Mouse (Mus musculus) midbrain, embryonic 16.5 days (tissue): Measurements from ENCODE around the gene Aff4. TPM values are rescaled to one million over a fixed set of nuclear protein-coding genes. Genes with fewer than 3 reads are reported as not detected.
"Not testable (repeated sequence)": the region's sequence is repeated elsewhere in the genome, so short reads cannot be mapped to it uniquely, and the experiment has no call there.

Experiments used
- ATAC-seq: fragments of 200-750 bp; cut with Nextera tagmentation; 2 replicates; pipeline ENCODE4 v1.8.0; 2017; ENCODE audit warnings: moderate TSS enrichment
- H3K27ac ChIP-seq: fragments of 300-500 bp; sonication (generic); 2 replicates; pipeline ENCODE4 v1.5.1; 2014; ENCODE audit warnings: mild to moderate bottlenecking, low read length, mixed read lengths
- H3K27me3 ChIP-seq: fragments of 300-500 bp; sonication (generic); 2 replicates; pipeline ENCODE4 v1.6.1; 2014; ENCODE audit warnings: low read depth, low read length, mixed read lengths; ENCODE audit not compliant: control insufficient read depth, insufficient read depth
- H3K36me3 ChIP-seq: fragments of 300-500 bp; sonication (generic); 2 replicates; pipeline ENCODE4 v1.6.1; 2014; ENCODE audit warnings: mild to moderate bottlenecking, low read length, moderate library complexity, mixed read lengths; ENCODE audit not compliant: control insufficient read depth, insufficient read depth
- H3K4me1 ChIP-seq: fragments of 300-500 bp; sonication (generic); 2 replicates; pipeline ENCODE4 v1.6.1; 2014; ENCODE audit warnings: mild to moderate bottlenecking, low read length, mixed read lengths; ENCODE audit not compliant: control insufficient read depth, insufficient read depth
- H3K4me2 ChIP-seq: fragments of 300-500 bp; sonication (generic); 2 replicates; pipeline ENCODE4 v1.6.1; 2014; ENCODE audit warnings: mild to moderate bottlenecking, low read length, mixed read lengths
- H3K4me3 ChIP-seq: fragments of 300-500 bp; sonication (generic); 2 replicates; pipeline ENCODE4 v1.5.1; 2014; ENCODE audit warnings: low read depth, mild to moderate bottlenecking, low read length, moderate library complexity, mixed read lengths
- H3K9ac ChIP-seq: fragments of 300-500 bp; sonication (generic); 2 replicates; pipeline ENCODE4 v1.6.1; 2014; ENCODE audit warnings: low read depth, low read length, mixed read lengths
- H3K9me3 ChIP-seq: fragments of 300-500 bp; sonication (generic); replicated peaks from 2 replicates; pipeline ENCODE4 v1.6.1; 2014; ENCODE audit warnings: mild to moderate bottlenecking, low read length, mixed read lengths; ENCODE audit not compliant: control insufficient read depth, poor library complexity, severe bottlenecking
- WGBS: fragments of 180-500 bp; shearing (Covaris S2); extraction: QIAGEN DNeasy Blood & Tissue Kit; methylation state at CpG from one replicate; pipeline ENCODE4 v1.1.7; 2014; 5-methylcytosine and 5-hydroxymethylcytosine counted together
- polyA plus RNA-seq: library from polyadenylated mRNA; unstranded; fragments of >200 nt; fragmentation: Nextera tagmentation; extraction: Ambion mirVana; gene quantifications from 2 replicates; pipeline ENCODE4 v1.2.1, GENCODE M21; 2015

Aff4 gene
- polyA plus RNA-seq, 1 experiment from 2014 or later = 42.4 TPM

DNA sequence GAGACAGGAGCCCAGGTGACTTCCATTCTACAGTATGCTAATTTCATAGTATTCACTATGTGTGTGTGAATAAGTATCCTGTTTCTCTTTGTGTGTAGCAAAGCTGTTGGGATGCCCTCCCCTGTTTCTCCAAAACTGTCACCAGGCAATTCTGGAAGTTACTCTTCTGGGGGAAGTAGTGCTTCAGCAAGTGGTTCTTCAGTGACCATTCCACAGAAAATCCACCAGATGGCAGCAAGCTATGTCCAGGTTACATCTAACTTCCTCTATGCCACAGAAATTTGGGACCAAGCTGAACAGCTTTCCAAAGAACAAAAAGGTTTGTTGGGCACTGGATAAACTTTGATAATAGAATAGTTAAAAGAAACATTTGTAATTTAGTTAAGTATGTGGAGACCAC, 61.1 kb downstream of the Aff4 start:
- no peak overlapping the region for H3K27ac ChIP-seq
- ATAC-seq = no peak
- H3K4me1 ChIP-seq = no peaks in the 10 kb centered on the region
- no peak overlapping the region for H3K4me2 ChIP-seq
- peaks cover 45% of the 10 kb centered on the region for H3K36me3 ChIP-seq
- H3K4me3 ChIP-seq = no peak overlapping the region
- H3K9me3 ChIP-seq = no peaks in the 10 kb centered on the region
- H3K27me3 ChIP-seq = no peaks in the 10 kb centered on the region
- H3K9ac ChIP-seq = no peak overlapping the region

- no peak for ATAC-seq
- WGBS = 95% methylated on average over 4 of the region's 4 CpGs
- Histone ChIP-seq H3K9me3 (no peaks in the 10 kb centered on the region), H3K36me3 (peaks cover 52% of the 10 kb centered on the region), H3K27ac (no peak overlapping the region), H3K4me1 (no peaks in the 10 kb centered on the region), H3K4me2 (no peak overlapping the region), H3K9ac (no peak overlapping the region), H3K27me3 (no peaks in the 10 kb centered on the region), H3K4me3 (no peak overlapping the region)
Observed at GRCm38 (mm10) chr11:53413871-53414270, 63.2 kb downstream of the Aff4 start.

DNA sequence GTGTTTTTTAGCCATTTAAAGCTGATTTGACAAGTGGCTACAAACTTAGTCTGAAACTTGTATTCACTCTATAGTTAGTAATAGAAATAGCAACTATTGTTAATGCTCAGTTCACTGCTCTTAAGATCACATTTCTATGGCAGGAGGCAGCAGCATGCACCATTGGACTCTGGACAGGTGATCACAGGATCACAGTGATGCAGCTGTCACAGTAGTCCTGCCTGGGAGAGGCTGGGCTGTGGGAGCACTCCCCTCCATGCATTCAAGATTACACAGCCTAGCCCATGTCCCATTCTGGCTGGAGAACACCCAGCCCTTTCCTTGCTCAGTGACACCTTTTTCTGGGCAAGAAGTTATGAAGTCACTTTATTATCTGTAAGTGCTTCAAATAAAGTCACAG, 67.4 kb downstream of the Aff4 start:
- Histone ChIP-seq H3K4me3 (no peak overlapping the region), H3K4me1 (no peaks in the 10 kb centered on the region), H3K9me3 (no peaks in the 10 kb centered on the region), H3K27ac (no peak overlapping the region), H3K9ac (no peak overlapping the region), H3K36me3 (peaks cover 32% of the 10 kb centered on the region), H3K27me3 (no peaks in the 10 kb centered on the region), H3K4me2 (no peak overlapping the region)
- no peak for ATAC-seq

DNA sequence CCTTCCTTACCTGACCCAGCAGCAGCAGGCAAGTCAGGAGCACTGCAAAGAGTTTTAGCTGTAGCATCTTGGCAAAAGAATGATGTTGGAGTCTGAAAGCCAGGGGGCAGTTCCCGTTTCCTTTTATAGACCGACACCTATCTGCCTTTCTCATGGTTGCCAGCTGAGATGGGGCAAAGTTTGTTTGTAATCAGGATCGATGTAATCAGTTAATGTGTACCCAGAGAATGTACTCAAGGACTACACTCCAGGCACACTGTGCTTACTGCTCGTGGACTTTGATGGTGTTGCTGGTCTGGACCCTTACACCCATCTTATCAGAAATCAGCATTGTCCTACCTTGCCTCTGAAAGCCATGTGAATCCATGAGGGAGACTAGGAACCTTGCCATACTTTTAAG, 72.4 kb downstream of the Aff4 start, which contains the start of gene Leap2:
Leap2 (minus strand) TSS at position 135 of the 400 bp plus-strand sequence.
- WGBS = 91% methylated on average over 4 of the region's 4 CpGs
- no peaks in the 10 kb centered on the region for H3K27me3 ChIP-seq
- ATAC-seq = no peak

DNA sequence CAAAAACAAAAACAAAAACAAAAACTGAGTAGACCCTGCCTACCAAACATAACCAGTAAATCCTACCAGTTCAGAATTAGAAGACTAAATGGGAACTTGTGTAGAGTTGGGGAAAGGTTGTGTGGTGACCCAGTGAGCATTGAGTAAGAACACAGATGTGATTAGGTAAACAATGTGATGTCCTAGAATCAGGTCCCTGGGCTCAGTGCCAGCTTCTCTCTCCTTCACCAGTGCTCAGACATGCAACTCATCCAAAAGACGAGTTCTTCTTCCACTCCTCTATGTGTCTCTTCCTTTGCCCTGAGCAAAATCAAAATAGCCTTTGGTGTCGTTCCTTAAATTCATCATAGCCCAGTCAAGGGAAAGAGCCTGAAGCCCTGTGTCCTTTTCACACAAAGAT, 74.2 kb downstream of the Aff4 start:
- no peak overlapping the region for H3K9ac ChIP-seq
- WGBS = 73% methylated on average over 2 of the region's 2 CpGs
- no peak overlapping the region for H3K4me3 ChIP-seq
- H3K4me1 ChIP-seq = peaks cover 5% of the 10 kb centered on the region; the same call in 1 of the 2 replicates
- H3K9me3 ChIP-seq = no peaks in the 10 kb centered on the region
- ATAC-seq = no peak
- H3K4me2 ChIP-seq = no peak overlapping the region
- H3K36me3 ChIP-seq = peaks cover 8% of the 10 kb centered on the region; the same call in 1 of the 2 replicates
- H3K27ac ChIP-seq = no peak overlapping the region
- H3K27me3 ChIP-seq = no peaks in the 10 kb centered on the region

More for the DNA sequence above, 72.4 kb downstream of the Aff4 start, which contains the start of gene Leap2:
- Histone ChIP-seq H3K4me2 (no peak within 1 kb of the TSS), H3K4me3 (no peak within 1 kb of the TSS), H3K9me3 (no peaks in the 10 kb centered on the region), H3K4me1 (no peaks in the 10 kb centered on the region), H3K27ac (no peak within 1 kb of the TSS), H3K9ac (no peak within 1 kb of the TSS), H3K36me3 (peaks cover 5% of the 10 kb centered on the region)

DNA sequence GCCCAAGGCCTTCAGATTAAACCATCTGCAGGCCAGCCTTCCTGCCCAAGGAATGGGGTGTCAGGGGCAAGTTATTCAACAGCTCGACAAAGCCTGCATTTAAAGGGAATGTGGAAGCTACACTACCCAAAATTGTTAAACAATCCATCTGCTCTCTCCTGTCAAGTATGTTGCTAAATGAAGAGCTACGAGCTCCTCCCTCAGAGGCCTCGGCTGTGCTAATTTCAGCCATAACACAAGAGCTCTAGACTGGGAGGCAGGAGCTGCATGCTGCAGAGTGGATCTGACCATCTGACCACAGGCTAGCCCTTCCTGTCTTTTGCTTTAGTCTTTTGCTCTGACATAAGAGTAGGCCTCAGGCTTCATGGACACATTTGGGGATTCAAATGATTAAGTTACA, 74.6 kb downstream of the Aff4 start:
- 86% methylated on average over 3 of the region's 3 CpGs for WGBS
- peaks cover 5% of the 10 kb centered on the region; the same call in 1 of the 2 replicates for H3K4me1 ChIP-seq
- no peak for ATAC-seq

GRCm38 (mm10) chr11:53425711-53426255, 75.2 kb downstream of the Aff4 start:
- Histone ChIP-seq H3K27me3 (no peaks in the 10 kb centered on the region), H3K4me1 (peaks cover 5% of the 10 kb centered on the region; the same call in 1 of the 2 replicates), H3K27ac (no peak overlapping the region), H3K4me2 (no peak overlapping the region), H3K9me3 (no peaks in the 10 kb centered on the region), H3K36me3 (peaks cover 8% of the 10 kb centered on the region; the same call in 1 of the 2 replicates), H3K4me3 (no peak overlapping the region), H3K9ac (no peak overlapping the region)
- WGBS = 90% methylated on average over 6 of the region's 6 CpGs
- no peak for ATAC-seq

More for the DNA sequence above, 74.6 kb downstream of the Aff4 start:
- H3K9ac ChIP-seq = no peak overlapping the region
- H3K27ac ChIP-seq = no peak overlapping the region
- H3K9me3 ChIP-seq = no peaks in the 10 kb centered on the region
- H3K27me3 ChIP-seq = no peaks in the 10 kb centered on the region
- H3K4me2 ChIP-seq = no peak overlapping the region
- H3K36me3 ChIP-seq = peaks cover 8% of the 10 kb centered on the region; the same call in 1 of the 2 replicates
- no peak overlapping the region for H3K4me3 ChIP-seq

DNA sequence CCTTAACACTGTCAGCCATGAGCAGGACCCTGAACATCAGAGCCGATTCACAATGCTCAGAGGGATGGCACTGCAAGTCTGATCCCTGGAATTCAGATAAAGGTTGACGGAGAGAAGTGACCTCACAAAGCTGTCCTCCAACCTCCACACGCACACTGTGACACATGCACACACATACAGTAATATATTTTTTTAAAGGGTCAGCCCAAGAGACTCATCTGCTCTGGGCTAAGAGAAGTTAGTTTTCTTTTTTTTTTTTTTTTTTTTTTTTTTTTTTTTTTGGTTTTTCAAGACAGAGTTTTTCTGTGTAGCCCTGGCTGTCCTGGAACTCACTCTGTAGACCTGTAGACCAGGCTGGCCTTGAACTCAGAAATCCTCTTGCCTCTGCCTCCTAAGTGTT, 76.3 kb downstream of the Aff4 start:
- H3K36me3 ChIP-seq, H3K4me2 ChIP-seq, H3K27me3 ChIP-seq, H3K9me3 ChIP-seq, H3K9ac ChIP-seq, H3K27ac ChIP-seq, H3K4me3 ChIP-seq, ATAC-seq: not testable (repeated sequence)
- 93% methylated on average over 3 of the region's 3 CpGs for WGBS
- H3K4me1 ChIP-seq = peaks cover 11% of the 10 kb centered on the region

GRCm38 (mm10) chr11:53427993-53428715, 77.5 kb downstream of the Aff4 start:
- H3K27ac ChIP-seq = no peak overlapping the region

More at GRCm38 (mm10) chr11:53427993-53428715, 77.5 kb downstream of the Aff4 start:
- Histone ChIP-seq H3K36me3 (peaks cover 5% of the 10 kb centered on the region; the same call in 1 of the 2 replicates), H3K4me2 (no peak overlapping the region), H3K9me3 (no peaks in the 10 kb centered on the region), H3K4me1 (peaks cover 11% of the 10 kb centered on the region), H3K9ac (no peak overlapping the region), H3K27me3 (no peaks in the 10 kb centered on the region), H3K4me3 (no peak overlapping the region)
- no peak for ATAC-seq
- WGBS = 94% methylated on average over 3 of the region's 3 CpGs
